Mouse (Mus musculus) kidney, embryonic 14.5 days (tissue): ENCODE results near the gene Hoxa7. TPM values are rescaled to one million over a fixed set of nuclear protein-coding genes. Genes with fewer than 3 reads are reported as not detected.

Experiments
- ATAC-seq: fragments of 200-750 bp; cut with Nextera tagmentation; 2 replicates; pipeline ENCODE4 v1.8.0; 2017; ENCODE audit warnings: moderate number of reproducible peaks, mild to moderate bottlenecking, moderate TSS enrichment, moderate library complexity; ENCODE audit not compliant: low FRiP score, low TSS enrichment
- H3K27ac ChIP-seq: fragments of 300-500 bp; sonication (generic); 2 replicates; pipeline ENCODE4 v1.5.1; 2014; ENCODE audit warnings: low read depth, mild to moderate bottlenecking, low read length, moderate library complexity, mixed read lengths
- H3K27me3 ChIP-seq: fragments of 300-500 bp; sonication (generic); 2 replicates; pipeline ENCODE4 v1.6.1; 2014; ENCODE audit warnings: mild to moderate bottlenecking, low read length; ENCODE audit not compliant: control insufficient read depth, insufficient read depth
- H3K36me3 ChIP-seq: fragments of 300-500 bp; sonication (generic); 2 replicates; pipeline ENCODE4 v1.6.1; 2014; ENCODE audit warnings: low read length, mixed read lengths; ENCODE audit not compliant: control insufficient read depth, insufficient read depth
- H3K4me1 ChIP-seq: fragments of 300-500 bp; sonication (generic); 2 replicates; pipeline ENCODE4 v1.6.1; 2014; ENCODE audit warnings: low read length, mixed read lengths; ENCODE audit not compliant: control insufficient read depth, insufficient read depth
- H3K4me2 ChIP-seq: fragments of 300-500 bp; sonication (generic); replicated peaks from 2 replicates; pipeline ENCODE4 v1.6.1; 2014; ENCODE audit warnings: low read depth, mild to moderate bottlenecking, low read length
- H3K4me3 ChIP-seq: fragments of 300-500 bp; sonication (generic); 2 replicates; pipeline ENCODE4 v1.5.1; 2014; ENCODE audit warnings: mild to moderate bottlenecking, low read length
- H3K9ac ChIP-seq: fragments of 300-500 bp; sonication (generic); 2 replicates; pipeline ENCODE4 v1.6.1; 2014; ENCODE audit warnings: low read depth, mild to moderate bottlenecking, low read length, moderate library complexity
- H3K9me3 ChIP-seq: fragments of 300-500 bp; sonication (generic); 2 replicates; pipeline ENCODE4 v1.6.1; 2016; ENCODE audit warnings: low read length; ENCODE audit not compliant: control insufficient read depth
- WGBS: fragments of 180-500 bp; shearing (Covaris S2); extraction: QIAGEN DNeasy Blood & Tissue Kit; methylation state at CpG from one replicate; pipeline ENCODE4 v1.1.7; 2014; 5-methylcytosine and 5-hydroxymethylcytosine counted together
- polyA plus RNA-seq: library from polyadenylated mRNA; unstranded; fragments of >200 nt; fragmentation: Nextera tagmentation; extraction: Ambion mirVana; gene quantifications from 2 replicates; pipeline ENCODE4 v1.2.1, GENCODE M21; 2014

Gene Hoxa7
- polyA plus RNA-seq, 1 experiment from 2014 or later, result 19.1 TPM

DNA sequence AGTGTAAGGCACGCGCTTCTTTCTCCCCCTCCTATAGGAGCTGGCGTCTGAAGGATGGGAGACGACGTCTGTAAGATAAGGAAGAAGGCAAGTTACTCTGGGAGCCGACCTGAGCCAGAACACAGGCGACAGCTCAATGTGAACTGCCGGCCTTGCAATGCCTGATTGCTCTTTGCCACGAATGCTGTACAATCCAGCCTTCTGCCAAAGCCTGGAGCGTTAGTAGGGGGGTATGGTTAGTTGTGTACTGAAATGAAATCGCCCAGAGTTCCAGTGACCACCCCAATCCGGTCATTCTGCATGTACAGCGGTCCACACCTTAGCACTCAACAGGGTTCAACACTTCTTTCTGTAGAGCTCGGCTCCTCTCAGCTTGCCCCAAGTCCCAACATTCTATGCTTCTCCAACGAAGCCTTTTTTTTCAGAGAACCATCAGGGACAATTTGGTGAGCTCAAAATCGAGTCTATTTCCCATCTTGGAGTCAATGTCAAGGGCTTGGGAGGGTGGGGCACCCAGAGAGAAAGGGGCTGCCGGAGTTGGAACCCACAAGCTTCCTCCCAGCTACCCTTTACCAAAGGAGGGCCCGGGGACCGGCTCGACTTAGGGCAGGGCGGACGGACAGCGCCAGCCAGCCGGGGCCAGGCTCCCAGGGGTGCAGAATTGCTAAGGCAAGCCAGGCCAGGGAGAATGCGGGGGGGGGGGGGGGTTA is 37.6 kb upstream of the Hoxa7 start:
- WGBS, result under 1% methylated on average over 24 of the region's 25 CpGs
- H3K9me3 ChIP-seq, result no peaks in the 10 kb centered on the region
- peaks cover 78% of the 10 kb centered on the region for H3K27me3 ChIP-seq
- H3K27ac ChIP-seq, result no peak overlapping the region
- ATAC-seq, result no peak
- no peak overlapping the region for H3K4me2 ChIP-seq
- H3K36me3 ChIP-seq, result no peaks in the 10 kb centered on the region
- H3K4me1 ChIP-seq, result peaks cover 4% of the 10 kb centered on the region; the same call in 1 of the 2 replicates
- peak overlapping the region; percentile 39; the same call in 1 of the 2 replicates for H3K4me3 ChIP-seq
- no peak overlapping the region for H3K9ac ChIP-seq

DNA sequence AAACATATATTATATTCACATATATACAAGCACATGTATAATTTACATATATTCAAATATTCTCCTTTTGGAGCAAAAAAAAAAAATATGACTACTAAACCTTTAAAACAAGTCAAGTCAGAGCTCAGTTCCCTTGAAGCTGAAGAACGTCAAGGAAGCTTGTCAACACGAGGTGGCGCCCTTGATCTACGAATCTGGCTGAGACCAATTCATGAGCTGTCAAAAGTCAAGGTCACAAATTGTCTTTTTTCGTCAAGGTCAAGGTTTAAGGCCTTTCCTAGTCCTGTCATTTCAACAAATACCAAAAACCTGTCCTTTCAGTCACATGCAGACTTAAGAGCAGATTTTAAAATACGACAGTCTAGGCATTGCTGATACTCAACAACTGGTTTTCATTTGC is 35.3 kb upstream of the Hoxa7 start:
- peaks cover 19% of the 10 kb centered on the region for H3K4me1 ChIP-seq
- no peak overlapping the region for H3K9ac ChIP-seq
- peaks cover 76% of the 10 kb centered on the region for H3K27me3 ChIP-seq
- no peaks in the 10 kb centered on the region for H3K9me3 ChIP-seq
- H3K4me3 ChIP-seq, result no peak overlapping the region
- no peak for ATAC-seq
- no peak overlapping the region for H3K27ac ChIP-seq
- H3K4me2 ChIP-seq, result no peak overlapping the region
- no peaks in the 10 kb centered on the region for H3K36me3 ChIP-seq
- WGBS, result under 1% methylated on average over 6 of the region's 6 CpGs

DNA sequence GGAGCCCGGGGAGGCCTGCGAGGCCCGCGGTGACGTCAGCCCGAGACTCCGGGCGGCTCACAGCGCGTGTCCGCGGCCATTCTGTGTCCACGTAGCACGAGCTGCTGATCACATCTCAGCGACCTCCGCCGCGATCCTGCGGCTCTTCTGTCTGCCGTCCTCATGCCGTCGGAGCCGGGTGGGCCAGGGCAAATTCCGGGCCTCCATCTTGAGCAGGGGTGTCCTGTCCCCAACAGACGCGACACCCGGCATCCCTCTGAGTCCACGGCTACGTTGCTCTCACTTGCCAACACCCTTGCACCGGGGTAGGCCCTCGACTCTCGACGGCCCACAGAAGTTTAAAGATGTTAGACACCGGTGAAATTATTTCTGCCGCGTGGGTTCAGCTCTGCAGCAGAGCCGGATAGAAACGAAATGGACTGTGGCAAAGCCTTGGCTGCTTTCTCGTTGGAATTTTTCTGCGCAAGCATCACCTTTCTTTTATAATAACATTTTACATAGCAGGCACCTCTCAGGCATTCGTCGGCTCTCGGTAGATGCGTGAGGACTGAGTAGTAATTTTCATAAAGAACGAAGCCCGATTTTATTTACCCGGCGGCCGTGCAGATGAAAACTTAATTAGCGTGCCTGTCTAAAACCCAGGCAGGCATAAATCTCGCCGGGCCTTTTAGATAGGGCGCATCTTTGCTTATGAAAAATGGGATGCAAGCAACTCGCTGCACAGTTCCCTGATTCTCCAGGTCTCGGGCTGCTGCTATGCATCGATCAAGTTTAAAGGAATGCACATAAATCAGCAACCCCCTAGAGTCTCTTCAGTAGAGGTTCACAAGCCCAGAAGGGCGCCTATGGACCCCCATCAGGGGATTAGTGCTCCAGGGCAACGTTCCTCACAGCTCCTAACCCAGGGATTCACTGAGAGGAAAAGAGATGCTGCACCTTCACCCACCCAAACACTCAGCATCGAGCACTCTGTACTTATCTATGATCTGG is 32.2 kb upstream of the Hoxa7 start:
- no peak overlapping the region for H3K27ac ChIP-seq
- no peak overlapping the region for H3K9ac ChIP-seq
- no peaks in the 10 kb centered on the region for H3K36me3 ChIP-seq
- no peaks in the 10 kb centered on the region for H3K9me3 ChIP-seq
- WGBS, result under 1% methylated on average over 59 of the region's 59 CpGs
- H3K27me3 ChIP-seq, result peaks cover 61% of the 10 kb centered on the region
- peak overlapping the region; percentile 33 for H3K4me3 ChIP-seq
- H3K4me1 ChIP-seq, result peaks cover 26% of the 10 kb centered on the region
- ATAC-seq, result 0 out of 2 replicates have a peak, but pooled peaks have one; percentile 9
- H3K4me2 ChIP-seq, result peak overlapping the region; percentile 41

DNA sequence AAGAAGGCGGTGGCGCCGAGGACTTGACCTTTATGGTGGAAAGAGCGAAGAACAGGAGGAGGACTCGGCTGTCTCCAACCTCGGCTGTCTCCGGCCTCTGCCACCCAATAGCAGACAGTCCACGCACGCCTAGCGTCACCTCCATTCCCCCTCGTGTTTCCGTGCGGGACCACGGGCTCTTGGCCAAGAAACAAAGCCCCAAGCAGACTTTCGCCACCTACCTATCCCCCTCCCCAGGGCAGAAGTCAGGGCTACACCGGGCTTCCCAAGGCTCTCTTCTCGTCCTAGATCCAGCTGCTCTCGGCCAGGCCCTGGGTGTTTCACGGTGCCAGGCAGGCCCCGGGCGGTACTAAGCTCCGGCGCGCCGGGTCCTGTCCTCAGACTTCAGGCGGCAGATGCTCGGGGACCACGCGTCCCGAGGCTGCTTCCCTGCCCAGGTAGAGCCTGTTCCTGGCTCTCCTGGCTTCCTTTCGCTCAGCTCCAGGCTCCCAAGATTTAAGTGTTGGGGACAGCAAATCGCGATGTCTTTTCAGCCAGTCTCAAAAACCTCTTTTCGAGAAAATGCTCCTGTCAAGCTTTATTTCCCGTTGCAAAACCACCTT is 31.2 kb upstream of the Hoxa7 start:
- H3K9ac ChIP-seq, result peak overlapping the region; percentile 28; the same call in 1 of the 2 replicates
- ATAC-seq, result peak; percentile 11; the same call in 1 of the 2 replicates
- no peaks in the 10 kb centered on the region for H3K36me3 ChIP-seq
- peaks cover 32% of the 10 kb centered on the region for H3K4me1 ChIP-seq
- no peak overlapping the region for H3K27ac ChIP-seq
- H3K9me3 ChIP-seq, result no peaks in the 10 kb centered on the region
- peak overlapping the region; percentile 33 for H3K4me3 ChIP-seq
- H3K4me2 ChIP-seq, result peak overlapping the region; percentile 41
- H3K27me3 ChIP-seq, result peaks cover 51% of the 10 kb centered on the region
- 6% methylated on average over 35 of the region's 35 CpGs for WGBS

DNA sequence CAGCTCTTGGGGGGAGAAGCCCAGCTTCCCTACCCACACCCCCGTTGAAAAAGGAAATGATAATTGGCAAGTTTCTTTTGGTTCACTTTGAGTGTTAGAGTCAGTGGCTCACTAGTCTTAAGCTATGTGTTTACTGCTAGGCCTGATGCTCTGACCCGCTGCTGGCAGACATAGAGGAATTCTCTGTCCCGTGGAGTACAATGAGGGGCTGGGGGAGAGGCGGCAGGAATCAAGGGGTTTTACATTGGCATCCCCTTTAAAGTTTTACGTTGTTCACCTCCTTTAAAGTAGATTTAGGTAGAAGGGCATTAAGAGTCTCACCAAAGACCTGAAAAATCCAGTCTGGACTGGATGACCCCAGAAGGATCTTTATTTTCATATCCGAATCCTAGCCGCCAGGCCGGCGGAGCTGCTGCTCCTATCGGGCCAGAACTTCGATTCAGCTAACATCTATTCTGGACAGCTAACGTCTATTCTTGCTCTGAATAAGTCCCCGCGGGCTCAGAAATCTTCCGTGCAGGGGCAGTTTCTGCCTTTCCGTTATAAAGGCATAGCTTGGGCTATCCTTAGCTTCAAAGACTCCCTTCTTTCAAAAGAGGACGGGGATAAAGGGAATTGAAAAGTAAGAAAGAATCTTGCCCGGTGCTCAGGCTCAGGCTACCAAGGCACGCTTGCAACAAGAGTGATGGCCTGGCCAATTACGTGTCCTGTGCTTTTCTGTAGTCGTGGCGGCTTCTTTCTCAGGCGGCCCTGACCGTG is 30.5 kb upstream of the Hoxa7 start:
- H3K9me3 ChIP-seq, result no peaks in the 10 kb centered on the region
- no peak overlapping the region for H3K27ac ChIP-seq
- peaks cover 47% of the 10 kb centered on the region for H3K27me3 ChIP-seq
- H3K4me1 ChIP-seq, result peaks cover 32% of the 10 kb centered on the region
- H3K4me3 ChIP-seq, result peak overlapping the region; percentile 33
- ATAC-seq, result no peak
- 28% methylated on average over 24 of the region's 24 CpGs for WGBS
- peak overlapping the region; percentile 41; the same call in 1 of the 2 replicates for H3K4me2 ChIP-seq
- H3K9ac ChIP-seq, result 0 out of 2 replicates have a peak overlapping the region, but pooled peaks have one; percentile 28
- H3K36me3 ChIP-seq, result no peaks in the 10 kb centered on the region

DNA sequence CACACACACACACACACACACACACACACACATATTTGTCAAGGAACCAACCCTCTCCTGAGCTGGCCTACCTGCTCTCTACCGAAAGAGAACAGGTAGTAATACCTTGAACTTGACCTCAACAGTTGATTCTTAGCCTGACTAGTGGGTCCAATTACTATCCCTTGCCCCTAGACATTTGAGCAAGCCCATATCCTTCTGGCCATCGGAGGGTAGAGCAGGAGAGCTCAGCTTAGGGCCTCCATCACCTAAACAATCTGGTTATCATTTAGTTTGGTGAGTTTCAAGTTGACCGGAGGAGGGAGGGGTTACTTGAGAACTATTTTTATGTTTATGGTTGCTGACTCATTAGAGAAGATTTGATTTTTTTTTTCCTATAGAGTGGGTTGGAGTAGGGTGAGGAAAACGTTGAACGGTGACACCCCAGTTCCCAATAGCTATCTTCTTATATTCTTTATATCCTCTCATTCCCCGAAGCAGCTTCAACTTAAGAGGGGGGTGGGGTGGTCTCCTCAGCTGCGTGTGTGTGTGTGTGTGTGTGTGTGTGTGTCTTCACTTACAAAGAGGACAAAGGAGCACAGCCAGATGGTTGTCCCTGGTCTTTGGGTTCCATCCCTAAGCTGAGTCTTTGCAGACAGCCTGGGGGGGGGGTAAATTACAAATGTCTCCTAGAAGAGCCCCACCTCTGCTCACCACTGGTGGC is 29.7 kb upstream of the Hoxa7 start:
- H3K9ac ChIP-seq, result no peak overlapping the region
- H3K27me3 ChIP-seq, result peaks cover 43% of the 10 kb centered on the region
- H3K4me1 ChIP-seq, result peaks cover 32% of the 10 kb centered on the region
- no peak overlapping the region for H3K4me3 ChIP-seq
- no peak overlapping the region for H3K4me2 ChIP-seq
- no peak for ATAC-seq
- 31% methylated on average over 7 of the region's 7 CpGs for whole genome bisulfite sequencing
- H3K36me3 ChIP-seq, result no peaks in the 10 kb centered on the region
- H3K27ac ChIP-seq, result no peak overlapping the region
- no peaks in the 10 kb centered on the region for H3K9me3 ChIP-seq

DNA sequence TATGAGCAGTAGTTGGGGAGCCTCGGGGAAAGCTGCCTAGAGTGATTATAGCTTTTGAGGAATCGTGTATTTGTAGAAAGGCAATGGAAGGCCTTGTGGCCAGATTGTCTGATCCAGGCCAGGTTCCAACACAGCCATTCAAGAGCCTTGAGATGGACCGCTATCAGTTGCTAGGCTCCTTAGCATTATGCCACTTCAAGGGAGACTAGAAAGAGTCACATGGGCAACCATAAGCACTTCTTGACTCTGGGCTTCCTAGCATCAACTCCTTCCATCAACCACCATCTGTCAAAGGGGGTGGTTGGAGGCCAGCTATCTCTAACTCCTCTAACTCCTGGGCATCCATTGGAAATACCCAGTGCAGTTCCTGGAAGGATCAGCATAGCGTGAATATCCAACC is 28.2 kb upstream of the Hoxa7 start:
- peak overlapping the region; percentile 75; the same call in 1 of the 2 replicates for H3K9ac ChIP-seq
- peak overlapping the region; percentile 75 for H3K4me3 ChIP-seq
- no peaks in the 10 kb centered on the region for H3K36me3 ChIP-seq
- 26% methylated on average over 4 of the region's 4 CpGs for WGBS
- H3K9me3 ChIP-seq, result no peaks in the 10 kb centered on the region
- H3K4me2 ChIP-seq, result peak overlapping the region; percentile 83
- peaks cover 30% of the 10 kb centered on the region for H3K27me3 ChIP-seq
- no peak overlapping the region; the same call in 1 of the 2 replicates for H3K27ac ChIP-seq
- peaks cover 32% of the 10 kb centered on the region for H3K4me1 ChIP-seq
- no peak for ATAC-seq

DNA sequence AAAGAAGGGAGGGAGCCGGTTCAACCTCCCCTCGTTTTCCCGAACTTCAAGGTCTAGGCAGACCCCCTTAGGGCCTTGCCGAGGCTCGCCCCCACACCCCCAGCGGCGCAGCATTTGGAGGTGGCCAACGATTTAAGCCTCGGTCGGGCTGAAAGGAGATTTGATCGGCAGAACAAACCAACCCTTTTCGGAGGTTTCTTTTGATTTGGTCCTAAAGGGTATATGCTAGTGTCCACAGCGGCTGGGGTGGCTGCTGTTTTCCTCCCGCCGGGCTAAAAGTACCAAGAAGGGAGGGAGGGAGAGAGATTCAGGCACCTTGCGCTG is 27.7 kb upstream of the Hoxa7 start:
- peak overlapping the region; percentile 75 for H3K4me3 ChIP-seq
- no peaks in the 10 kb centered on the region for H3K36me3 ChIP-seq
- peaks cover 29% of the 10 kb centered on the region for H3K27me3 ChIP-seq
- H3K4me2 ChIP-seq, result peak overlapping the region; percentile 83
- peaks cover 32% of the 10 kb centered on the region for H3K4me1 ChIP-seq
- no peaks in the 10 kb centered on the region for H3K9me3 ChIP-seq
- peak overlapping the region; percentile 75 for H3K9ac ChIP-seq
- peak overlapping the region; percentile 88 for H3K27ac ChIP-seq
- 6% methylated on average over 16 of the region's 16 CpGs for WGBS
- ATAC-seq, result no peak
